Mouse (Mus musculus) urinary bladder, adult 2 months (tissue): Measurements from ENCODE around the gene Capn5. TPM values are rescaled to one million over a fixed set of nuclear protein-coding genes. Genes with fewer than 3 reads are reported as not detected.

Source experiments
- DNase-seq: peaks from one replicate; pipeline ENCODE4 v3.0.0; 2022; ENCODE audit warnings: low spot score
- polyA plus RNA-seq: library from polyadenylated mRNA; depleted of rRNA; stranded (reverse); fragments of >200 nt; gene quantifications from 2 replicates; pipeline ENCODE4 v1.2.3, GENCODE M21; 2012

Capn5 gene
- polyA plus RNA-seq, 1 experiment = 76.6 TPM

GRCm38 (mm10) chr7:98176322-98177070 lies 1.6 kb downstream of the Capn5 start:
- DNase-seq = no peak

DNA sequence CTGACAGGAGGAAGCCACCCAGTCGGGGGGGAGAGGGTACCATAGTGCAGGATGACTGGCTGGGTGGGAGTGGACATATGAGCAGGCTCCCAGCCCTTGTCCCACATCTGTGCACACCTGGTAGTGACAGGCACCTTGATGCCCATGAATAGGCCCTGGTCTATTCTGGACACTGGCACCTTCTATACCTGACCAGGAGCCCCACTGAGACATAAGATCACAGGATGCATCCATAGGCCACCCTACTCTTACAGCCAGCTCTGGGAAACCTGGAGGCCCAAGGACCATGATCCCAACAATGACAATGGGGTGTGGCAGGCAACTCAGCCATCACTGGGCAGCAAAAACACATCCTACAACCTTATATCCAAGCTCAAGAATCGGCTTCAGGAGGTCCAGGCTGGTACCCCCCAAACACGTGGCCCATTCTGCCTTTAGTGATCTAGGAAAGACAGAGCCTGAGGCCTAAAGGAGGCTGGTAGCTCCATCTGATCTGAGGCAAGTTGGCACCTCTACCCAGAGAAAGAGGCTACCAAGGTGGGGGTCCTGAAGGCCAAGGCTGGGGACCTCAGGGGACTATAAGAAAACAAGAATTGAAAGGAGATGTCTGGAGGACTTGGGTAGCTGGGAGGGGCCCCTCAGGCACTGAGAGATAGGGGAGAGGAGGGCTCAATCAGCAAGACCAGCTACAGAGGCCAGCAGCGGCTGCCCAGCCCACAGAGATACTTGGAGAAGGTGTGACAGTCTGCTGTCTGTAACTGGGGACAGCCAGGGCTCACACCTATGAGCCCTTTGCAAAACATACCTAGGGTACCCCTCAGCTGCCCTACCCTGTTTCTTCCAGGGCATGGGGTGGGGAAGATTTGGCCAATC lies 3.0 kb downstream of the Capn5 start:
- DNase-seq = no peak

GRCm38 (mm10) chr7:98173408-98173807 lies 4.7 kb downstream of the Capn5 start:
- no peak for DNase-seq

DNA sequence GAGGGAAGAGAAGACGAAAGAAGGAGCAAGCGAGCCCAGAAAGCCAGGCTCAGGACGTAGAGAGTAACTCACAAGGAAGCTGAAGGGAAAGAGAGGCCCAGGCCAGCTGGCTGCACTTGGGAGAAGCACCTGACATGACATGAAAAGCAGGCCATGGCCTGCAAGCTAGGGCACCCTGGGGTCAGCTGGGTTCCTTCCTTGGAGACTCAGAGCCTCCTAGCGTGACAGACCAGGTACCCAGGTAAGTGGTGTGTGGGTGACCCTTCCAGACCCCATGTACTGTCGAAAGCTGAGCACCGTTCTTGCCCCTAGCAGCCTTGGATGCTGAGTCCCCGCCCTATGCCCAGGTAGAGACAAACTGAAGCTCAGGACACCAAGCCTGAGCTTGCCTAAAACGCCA lies 5.4 kb downstream of the Capn5 start:
- no peak for DNase-seq

DNA sequence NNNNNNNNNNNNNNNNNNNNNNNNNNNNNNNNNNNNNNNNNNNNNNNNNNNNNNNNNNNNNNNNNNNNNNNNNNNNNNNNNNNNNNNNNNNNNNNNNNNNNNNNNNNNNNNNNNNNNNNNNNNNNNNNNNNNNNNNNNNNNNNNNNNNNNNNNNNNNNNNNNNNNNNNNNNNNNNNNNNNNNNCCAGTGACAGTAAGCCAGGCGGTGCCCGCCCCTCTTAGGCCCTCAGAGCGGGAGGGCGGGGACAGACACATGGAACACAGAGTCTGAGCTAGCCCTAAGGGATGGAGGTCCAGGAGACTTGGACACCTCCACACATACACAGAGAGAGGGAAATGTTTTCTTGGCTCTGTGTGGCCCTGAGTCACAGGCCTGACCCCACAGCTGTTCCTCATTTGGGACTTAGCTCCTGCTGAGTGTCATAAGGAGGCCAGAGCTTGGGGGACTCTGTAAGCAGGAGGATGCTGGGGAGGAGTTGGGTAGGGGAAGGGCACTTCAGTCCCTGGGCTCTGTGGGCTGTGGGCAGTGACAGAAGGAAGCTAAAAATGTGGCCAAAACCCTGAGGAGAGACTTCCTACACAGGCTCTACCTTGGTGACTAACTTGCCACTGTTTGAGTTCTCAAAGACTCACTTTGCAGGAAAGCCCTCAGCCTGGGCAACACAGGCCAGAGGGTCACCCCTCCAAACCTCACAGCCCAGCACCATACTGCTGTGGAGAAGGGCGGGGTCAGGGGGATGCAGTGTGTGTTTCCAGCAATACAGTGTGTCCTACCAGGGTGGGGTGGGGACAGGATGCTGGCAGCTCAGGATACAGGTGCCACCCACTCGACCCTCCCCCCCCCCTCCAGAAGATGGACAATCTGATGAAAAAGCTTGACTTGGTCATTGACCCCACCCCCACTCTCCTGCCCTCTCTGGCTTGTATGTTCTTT lies 6.7 kb downstream of the Capn5 start:
- DNase-seq = no peak

DNA sequence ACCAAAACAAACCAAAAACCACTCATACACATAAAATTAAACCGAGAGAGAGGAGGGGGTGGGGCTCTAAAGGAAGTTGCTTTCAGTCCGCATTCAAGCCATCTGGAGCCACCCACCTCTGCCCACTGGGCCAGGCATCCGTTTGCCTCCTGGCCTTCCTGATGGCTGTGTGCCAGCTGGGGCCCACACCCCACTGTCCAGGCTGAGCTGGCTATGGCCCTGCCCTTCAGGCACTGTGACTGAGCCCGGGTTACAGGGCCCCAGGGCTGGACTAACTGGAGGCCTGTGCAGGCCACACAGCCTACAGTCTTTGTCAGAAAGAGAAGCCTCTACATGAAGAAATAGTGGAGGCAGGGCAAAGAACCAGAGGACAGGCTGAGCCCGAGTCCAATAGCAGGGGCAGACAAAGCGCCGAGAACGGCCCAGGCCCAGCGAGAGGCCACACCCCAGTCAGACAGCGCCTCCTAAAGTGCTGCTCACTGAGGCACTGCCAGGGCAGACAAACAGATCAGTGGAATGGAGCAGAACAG lies 13.0 kb downstream of the Capn5 start:
- peak; percentile 68 for DNase-seq

DNA sequence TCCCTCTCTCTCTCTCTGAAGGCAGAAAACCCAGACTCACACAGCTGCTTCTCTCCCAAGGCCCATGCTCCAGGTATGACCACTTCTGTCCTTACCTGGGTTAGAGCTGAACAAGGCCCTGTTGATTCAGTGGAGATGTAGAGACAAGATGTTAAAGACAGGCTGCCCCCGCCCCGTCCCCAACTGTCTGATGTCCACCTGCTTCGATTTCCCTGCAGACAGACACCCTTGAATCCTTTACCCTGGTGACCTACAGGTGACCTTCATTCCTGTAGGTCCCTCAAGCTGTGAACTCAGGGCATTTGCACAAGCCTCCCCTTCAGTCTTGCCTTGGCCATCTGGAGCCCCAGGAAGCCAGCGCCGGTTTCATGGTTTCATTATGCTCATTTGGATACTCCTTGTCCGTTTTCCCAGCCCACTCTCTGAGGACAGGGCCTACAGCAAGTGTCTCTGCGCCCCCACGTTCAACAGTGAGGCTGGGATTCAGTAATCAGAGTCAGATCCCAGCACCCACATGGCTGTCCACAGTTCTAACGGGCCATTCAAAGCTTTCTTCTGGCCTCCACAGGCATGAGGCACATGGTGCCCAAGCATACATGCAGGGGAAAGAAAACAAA lies 13.6 kb downstream of the Capn5 start:
- DNase-seq = no peak

DNA sequence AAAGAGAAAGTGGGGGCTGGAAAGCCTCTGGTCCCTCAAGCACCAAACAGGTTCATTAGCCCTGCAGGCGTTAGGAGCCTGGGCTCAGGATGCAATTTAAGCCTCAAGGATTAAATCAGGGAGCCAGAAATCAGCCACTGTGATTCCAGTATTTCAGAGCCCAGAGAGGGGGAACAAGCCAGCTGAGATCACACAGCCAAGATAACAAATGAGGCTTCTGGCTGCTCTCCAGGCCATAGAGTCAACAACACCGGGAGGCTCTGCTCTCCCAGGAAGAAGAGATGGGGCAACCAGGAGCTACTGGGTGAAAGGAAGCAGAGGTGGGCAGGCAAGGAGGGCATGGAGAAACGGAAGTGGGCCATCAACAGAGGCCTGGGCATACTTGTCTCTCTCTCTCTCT lies 14.4 kb downstream of the Capn5 start:
- DNase-seq = no peak

- no peak for DNase-seq
Observed at GRCm38 (mm10) chr7:98162239-98162638, 15.8 kb downstream of the Capn5 start.

DNA sequence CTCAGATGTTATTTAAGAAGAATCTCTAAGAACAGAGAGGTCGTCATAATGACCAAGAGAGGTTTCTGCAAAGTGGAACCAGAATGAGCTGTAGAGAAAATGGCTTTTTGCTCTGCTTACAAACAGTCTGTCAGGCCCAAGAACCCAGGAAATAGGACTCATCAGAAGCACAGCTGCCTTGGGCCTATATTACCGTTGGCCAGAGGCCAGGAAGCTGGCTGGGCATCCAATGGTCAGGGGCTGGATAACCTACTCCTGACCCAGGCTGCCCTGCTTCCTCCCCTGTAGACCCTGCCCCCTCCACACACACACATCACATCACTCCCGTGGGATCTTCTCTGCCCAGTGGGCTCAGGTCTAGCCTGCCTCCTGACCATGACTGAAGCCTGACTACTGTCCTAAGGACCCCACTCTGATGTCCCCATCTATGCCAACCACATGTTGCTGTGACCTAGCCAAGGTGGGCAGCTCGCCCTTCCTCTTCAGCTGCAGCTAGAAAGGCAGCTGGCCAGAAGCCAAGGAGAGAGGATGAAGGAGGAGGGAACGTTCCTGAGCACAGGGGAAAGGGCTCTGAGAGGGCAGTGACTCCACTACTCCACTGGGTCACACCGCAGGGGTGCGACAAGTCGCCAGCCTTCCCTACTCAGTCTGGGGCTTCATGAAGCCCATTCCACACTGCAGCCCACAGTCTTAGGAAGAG lies 17.9 kb downstream of the Capn5 start:
- DNase-seq = no peak

- peak; percentile 64 for DNase-seq
Observed at GRCm38 (mm10) chr7:98158481-98158880, 19.6 kb downstream of the Capn5 start.

DNA sequence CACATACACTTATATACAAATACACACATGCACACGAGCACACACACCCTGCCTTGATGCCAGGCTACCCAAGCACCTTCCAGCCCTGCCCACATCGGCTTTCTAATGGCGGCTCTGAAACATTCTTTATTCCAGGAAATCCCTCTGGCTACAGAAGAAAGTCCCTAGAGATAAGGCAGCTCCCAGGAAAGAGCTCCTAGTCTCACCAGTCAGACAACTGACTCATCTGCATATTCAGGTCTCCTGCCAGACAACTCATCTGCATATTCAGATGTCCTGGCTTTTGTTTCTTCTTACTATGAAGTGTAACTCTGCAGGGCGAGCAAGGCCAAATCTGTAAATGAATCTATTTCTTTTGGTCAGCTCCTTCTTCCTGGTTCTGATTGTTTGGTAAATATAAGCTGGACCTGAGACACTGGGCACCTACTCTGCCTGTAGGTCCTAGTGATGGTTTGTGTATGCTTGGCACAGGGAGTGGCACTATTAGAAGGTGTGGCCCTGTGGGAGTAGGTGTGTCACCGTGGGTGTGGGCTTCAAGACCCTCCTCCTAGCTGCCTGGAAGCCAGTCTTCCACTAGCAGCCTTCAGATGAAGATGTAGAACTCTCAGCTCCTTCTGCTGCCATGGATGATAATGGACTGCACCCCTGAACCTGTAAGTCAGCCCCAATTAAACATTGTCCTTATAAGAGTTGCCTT lies 20.3 kb downstream of the Capn5 start:
- no peak for DNase-seq

DNA sequence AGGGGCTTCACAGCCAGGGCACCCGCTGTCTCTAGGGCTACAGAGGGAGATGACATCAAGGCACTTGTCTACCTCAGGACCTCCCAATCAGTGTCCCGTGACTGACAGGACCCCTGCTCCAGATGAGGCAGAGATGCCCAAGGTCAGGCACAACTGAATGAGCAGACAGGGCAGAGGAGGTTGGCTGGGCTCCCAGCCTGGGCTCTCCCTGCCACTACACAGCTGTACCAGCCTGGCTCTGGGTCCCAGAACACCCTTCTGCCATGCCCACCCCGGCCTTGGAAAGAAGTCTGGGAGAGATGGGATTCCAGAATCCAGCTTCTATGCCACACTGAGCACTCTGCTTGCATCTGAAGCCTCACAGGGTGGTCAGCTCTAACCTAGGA lies 21.8 kb downstream of the Capn5 start:
- no peak for DNase-seq

DNA sequence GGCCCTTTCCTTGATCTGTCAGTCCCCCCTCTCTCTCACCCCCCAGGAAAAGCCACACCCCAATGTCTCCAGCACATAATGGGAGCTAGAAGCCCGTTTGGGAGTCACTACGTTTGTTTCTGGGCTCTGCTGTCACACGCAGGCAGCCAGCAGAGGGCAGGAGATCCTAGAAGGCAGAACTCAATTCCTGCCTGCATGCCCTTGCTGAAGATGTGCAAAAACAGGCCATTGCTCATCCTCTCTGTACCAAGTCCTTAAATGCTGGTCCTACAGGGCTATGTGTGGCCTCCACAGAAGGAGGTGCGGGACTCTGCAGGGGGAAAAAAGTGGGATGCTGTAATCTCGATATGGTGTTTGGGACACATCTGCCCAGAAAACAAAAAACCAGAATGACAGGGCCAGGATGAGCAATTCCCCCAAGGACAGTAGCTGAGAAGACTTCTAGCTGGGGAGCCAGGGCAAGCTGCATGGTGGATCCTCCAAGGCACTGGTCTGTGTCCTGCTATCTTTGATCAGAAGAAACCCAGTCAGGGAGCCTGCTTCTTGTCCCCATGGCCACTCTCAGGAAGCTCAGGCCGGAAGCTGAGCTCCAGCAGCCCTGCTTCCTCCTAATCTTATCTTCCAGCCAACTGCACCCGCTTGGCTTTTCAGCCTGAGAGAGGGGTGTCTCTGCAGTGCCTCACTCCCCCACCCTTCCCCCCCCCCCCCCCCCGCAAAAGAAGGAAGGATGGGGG lies 22.4 kb downstream of the Capn5 start:
- no peak for DNase-seq

- DNase-seq = no peak
Observed at GRCm38 (mm10) chr7:98153892-98154291, 24.2 kb downstream of the Capn5 start.

- no peak for DNase-seq
Observed at GRCm38 (mm10) chr7:98153345-98153744, 24.7 kb downstream of the Capn5 start.

DNA sequence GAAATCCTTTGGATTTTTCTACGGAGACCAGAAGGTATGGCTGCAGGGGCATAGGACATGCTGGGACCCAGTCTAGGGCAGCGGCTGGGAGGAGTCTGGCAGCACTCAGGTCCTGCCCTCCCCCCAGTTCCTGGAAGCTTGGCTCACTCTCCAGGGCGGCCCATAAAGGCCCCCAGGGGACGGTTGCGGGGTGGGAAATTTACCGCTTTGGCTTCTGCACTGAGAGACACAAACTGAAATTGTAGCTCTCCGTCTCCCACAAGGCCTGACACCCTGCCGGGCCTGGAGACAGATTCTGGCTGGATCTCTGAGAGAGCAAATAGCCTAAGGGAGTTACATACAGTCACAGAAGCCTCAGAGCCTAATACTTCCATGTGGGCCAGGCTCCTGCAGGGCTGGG lies 25.7 kb downstream of the Capn5 start:
- no peak for DNase-seq

DNA sequence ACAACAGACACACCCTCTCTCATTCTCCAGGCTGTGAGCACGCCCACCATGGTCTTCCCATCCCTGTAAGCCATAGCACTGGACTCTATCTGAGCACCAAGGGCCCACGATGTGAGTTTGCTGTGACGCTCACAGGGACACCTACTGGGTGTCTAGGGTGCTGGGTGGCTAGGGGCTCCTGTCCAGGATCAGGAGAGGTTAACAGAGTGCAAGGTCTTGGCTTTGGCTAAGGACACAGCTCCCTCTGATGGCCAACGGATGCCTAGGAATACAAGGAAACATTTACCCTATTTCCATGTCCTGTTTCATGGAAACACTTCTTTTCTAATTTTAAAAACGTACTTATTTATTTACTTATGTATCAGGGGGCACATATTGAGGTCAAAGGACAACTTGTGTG lies 27.5 kb downstream of the Capn5 start:
- DNase-seq = no peak

DNA sequence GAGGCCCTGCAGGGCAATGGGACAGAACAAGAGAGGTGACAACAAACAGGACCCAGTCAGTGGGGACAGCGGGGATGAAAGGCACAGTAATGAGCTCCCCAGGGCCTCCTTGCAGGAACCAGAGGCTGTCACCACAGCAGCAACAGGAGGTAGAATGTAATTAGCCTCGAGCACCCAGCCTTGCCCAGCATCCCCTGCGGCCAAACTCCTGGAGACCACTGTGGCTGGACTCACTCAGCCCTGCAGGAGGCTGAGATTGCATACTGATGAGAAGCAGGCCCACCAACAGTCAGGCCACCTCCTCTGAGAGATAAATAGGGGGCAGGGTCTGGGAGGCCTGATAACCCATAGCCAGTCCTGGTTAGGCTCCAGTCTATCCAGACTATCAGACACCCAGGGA lies 28.3 kb downstream of the Capn5 start:
- DNase-seq = no peak
